Mouse (Mus musculus) liver, embryonic 14.5 days (tissue): ENCODE results near the gene Itpr1.

Experiments
- CTCF ChIP-seq: IDR thresholded peaks from 2 replicates; pipeline ENCODE4 v1.5.1; 2016; ENCODE audit warnings: antibody characterized with exemption, low read depth, control low read depth
- EP300 ChIP-seq: IDR thresholded peaks from 2 replicates; pipeline ENCODE4 v1.6.1; 2016; ENCODE audit warnings: antibody characterized with exemption, low read depth

- TF ChIP-seq CTCF = no peak
- TF ChIP-seq EP300 = no peak
These were observed 161.1 kb downstream of the Itpr1 start for GRCm38 (mm10) chr6:108374019-108374418.
